Mouse (Mus musculus): ENCODE measurements around the gene Dolpp1. TPM values are rescaled to one million over a fixed set of nuclear protein-coding genes. Genes with fewer than 3 reads are reported as not detected.

Dolpp1 gene
- polyA plus RNA-seq, 1 experiment from 2014 or later, result 19.5 TPM

DNA sequence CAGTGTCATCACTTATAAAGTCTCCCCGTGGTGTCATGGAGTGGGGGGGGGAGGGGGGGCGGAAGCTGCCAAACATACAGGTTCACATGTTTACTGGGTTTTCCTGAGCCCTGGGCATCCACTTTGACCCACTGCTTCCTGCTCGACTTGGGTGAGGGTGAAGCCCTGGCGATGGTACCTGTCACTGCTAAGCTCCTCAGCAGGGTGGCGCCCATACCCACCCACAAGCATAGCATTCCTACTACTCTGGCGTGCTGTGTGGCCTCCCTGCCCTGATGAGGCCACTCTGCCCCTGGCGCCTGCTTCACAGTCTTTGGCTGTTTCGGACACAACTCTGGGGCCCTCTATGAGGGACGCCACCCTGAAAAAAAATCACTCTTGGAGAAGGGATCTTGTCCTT is 35.1 kb upstream of the Dolpp1 start:
- Histone ChIP-seq H3K9me3 (replicated peaks; ENCODE audit: control insufficient read depth, low read length) (no peaks in the 10 kb centered on the region), H3K9ac (ENCODE audit: low read depth, low read length) (no peak overlapping the region), H3K27ac (ENCODE audit: low read depth, low read length) (peak overlapping the region; percentile 24), H3K4me2 (peak overlapping the region; percentile 95), H3K4me1 (ENCODE audit: control insufficient read depth, insufficient read depth, low read length) (peaks cover 36% of the 10 kb centered on the region), H3K4me3 (ENCODE audit: low read depth, low read length) (peak overlapping the region; percentile 16; the same call in 1 of the 2 replicates), H3K36me3 (ENCODE audit: control insufficient read depth, insufficient read depth, low read length) (peaks cover 6% of the 10 kb centered on the region; the same call in 1 of the 2 replicates), H3K27me3 (ENCODE audit: control insufficient read depth, insufficient read depth, low read length) (no peaks in the 10 kb centered on the region)
- WGBS (ENCODE audit: insufficient replicate concordance), result 55% methylated on average over 9 of the region's 9 CpGs
- no peak for ATAC-seq (replicated peaks; ENCODE audit: insufficient number of reproducible peaks, low FRiP score, low TSS enrichment)

DNA sequence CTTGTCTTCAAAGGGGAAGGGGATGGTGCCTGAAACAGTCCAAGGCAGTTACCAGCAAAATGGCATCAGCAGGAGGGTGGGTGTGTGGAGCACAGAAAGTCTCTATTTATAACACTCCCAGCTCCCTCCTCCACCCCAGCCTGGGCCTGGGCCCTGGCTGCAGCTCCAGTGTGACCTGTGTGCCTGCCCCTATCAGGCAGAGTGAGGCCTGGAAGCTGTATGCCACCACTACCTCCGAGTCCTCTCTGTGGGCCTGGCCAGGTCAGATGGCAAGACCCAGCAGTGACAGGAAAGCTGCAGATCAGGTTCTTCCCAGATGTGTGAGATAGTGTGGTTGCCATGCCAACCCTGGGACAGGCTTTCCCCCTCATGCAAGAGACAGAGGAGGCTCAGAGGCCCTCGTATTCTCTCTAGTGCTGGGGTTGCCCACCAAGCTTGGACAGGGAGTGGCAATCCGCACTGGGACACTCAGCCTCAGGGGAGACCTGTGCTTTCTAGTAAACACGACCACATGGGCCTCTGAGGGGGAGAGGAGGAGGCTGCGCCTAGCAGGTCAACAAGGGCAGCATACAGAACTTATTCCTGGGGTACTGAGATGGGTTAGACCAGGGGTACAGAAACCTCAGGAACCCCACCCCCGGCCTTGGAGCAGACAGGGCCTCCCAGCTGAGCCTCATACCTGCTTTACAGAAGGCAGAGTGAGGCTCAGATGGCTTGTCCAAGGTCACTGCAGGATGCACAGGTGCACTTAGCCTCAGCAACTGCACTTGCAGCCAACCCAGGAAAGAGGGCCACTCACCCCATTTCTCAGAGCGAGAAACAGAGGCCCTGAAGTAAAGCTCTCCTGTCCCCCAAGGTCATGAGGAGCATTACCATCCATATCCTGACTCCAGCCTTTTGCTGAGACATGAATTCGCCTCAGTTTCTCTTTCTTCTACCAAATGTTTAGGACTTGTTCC is 34.2 kb upstream of the Dolpp1 start:
- H3K9ac ChIP-seq (ENCODE audit: low read depth, low read length), result peak overlapping the region; percentile 85
- peaks cover 36% of the 10 kb centered on the region for H3K4me1 ChIP-seq (ENCODE audit: control insufficient read depth, insufficient read depth, low read length)
- no peaks in the 10 kb centered on the region; the same call in 1 of the 2 replicates for H3K9me3 ChIP-seq (replicated peaks; ENCODE audit: control insufficient read depth, low read length)
- H3K4me3 ChIP-seq (ENCODE audit: low read depth, low read length), result peak overlapping the region; percentile 89
- H3K27ac ChIP-seq (ENCODE audit: low read depth, low read length), result peak overlapping the region; percentile 24
- 48% methylated on average over 8 of the region's 8 CpGs for WGBS (ENCODE audit: insufficient replicate concordance)
- peak overlapping the region; percentile 95 for H3K4me2 ChIP-seq
- peaks cover 6% of the 10 kb centered on the region; the same call in 1 of the 2 replicates for H3K36me3 ChIP-seq (ENCODE audit: control insufficient read depth, insufficient read depth, low read length)
- no peak for ATAC-seq (replicated peaks; ENCODE audit: insufficient number of reproducible peaks, low FRiP score, low TSS enrichment)
- H3K27me3 ChIP-seq (ENCODE audit: control insufficient read depth, insufficient read depth, low read length), result no peaks in the 10 kb centered on the region

DNA sequence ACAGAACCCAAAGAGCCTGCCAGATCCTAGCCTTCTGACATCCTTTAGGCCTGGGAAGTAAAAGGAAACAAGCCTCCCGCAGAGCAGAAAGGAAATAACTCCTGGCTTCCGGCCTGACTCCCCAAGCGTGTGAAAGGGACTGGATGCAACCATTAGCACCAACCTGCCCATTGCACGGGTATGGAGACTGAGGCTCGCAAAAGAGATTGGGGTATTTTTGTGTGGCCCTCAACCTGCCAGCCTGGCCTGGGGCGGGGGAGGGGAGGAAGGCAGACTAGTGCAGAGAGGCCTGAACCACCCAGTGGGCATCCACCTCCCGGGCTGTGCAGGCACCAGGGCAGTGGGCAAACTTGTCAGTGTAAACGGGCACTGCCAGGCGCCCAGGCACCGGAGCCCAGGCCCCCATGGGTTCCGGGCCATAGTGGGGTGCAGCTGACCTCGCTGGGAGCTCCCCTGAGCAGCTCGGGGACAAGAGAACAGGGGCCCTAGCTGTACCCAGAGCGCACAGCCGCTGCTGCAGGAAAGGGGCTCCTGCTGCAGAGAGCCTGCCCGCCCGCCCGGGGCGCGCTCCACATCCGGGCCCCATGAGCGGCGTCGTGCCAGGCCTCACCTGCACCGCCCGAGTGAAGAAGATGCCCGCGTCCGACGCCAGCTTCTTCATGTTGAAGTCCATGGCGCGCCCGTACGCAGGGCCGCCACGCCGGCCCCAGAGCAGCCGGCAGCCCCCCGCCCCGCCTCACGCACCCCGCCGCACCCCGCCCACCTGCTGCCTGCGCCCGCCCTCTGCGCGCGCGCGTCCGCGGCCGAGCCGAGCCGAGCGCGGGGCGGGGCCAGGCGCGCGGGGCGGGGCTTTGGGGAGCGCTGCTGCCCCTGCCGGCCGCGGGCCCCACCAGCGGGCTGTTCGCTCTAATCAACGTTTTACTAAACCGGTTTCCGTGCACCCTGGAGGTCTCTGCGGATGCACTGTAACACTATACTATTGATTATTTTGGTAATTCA is 33.2 kb upstream of the Dolpp1 start, which contains the start of gene Sh3glb2:
Gene Sh3glb2 (minus strand): TSS at position 805 of the 999 bp plus-strand sequence.
- H3K4me2 ChIP-seq, result peak within 1 kb of the TSS; percentile 95
- peak within 1 kb of the TSS; percentile 24 for H3K27ac ChIP-seq (ENCODE audit: low read depth, low read length)
- WGBS (ENCODE audit: insufficient replicate concordance), result 3% methylated on average over 51 of the region's 73 CpGs
- H3K4me1 ChIP-seq (ENCODE audit: control insufficient read depth, insufficient read depth, low read length), result peaks cover 36% of the 10 kb centered on the region
- H3K36me3 ChIP-seq (ENCODE audit: control insufficient read depth, insufficient read depth, low read length), result peaks cover 1% of the 10 kb centered on the region; the same call in 1 of the 2 replicates
- no peaks in the 10 kb centered on the region; the same call in 1 of the 2 replicates for H3K9me3 ChIP-seq (replicated peaks; ENCODE audit: control insufficient read depth, low read length)
- ATAC-seq (replicated peaks; ENCODE audit: insufficient number of reproducible peaks, low FRiP score, low TSS enrichment), result peak; percentile 70
- no peaks in the 10 kb centered on the region for H3K27me3 ChIP-seq (ENCODE audit: control insufficient read depth, insufficient read depth, low read length)
- H3K9ac ChIP-seq (ENCODE audit: low read depth, low read length), result peak within 1 kb of the TSS; percentile 85
- H3K4me3 ChIP-seq (ENCODE audit: low read depth, low read length), result peak within 1 kb of the TSS; percentile 89

DNA sequence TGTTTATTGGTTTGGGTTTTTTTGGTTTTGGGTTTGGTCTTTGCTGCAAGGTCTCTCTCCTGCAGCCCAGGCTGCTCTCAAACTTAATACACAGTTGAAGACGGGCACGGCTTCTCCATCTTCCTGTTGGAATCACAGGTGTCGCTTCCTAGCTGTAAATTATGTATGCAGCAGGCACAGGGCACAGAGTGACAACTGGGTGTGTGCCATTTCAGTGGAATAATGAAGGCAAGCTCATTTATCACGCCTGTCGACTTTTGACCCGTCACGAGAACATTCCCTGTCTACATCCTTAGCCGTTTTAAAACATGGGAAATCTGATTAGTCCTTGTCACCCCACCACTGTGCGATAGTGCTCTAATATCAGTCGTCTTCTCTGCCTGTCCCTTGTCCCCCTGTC is 31.4 kb upstream of the Dolpp1 start:
- Histone ChIP-seq H3K27ac (ENCODE audit: low read depth, low read length) (no peak overlapping the region), H3K4me1 (ENCODE audit: control insufficient read depth, insufficient read depth, low read length) (peaks cover 41% of the 10 kb centered on the region), H3K4me3 (ENCODE audit: low read depth, low read length) (no peak overlapping the region), H3K36me3 (ENCODE audit: control insufficient read depth, insufficient read depth, low read length) (no peaks in the 10 kb centered on the region), H3K9ac (ENCODE audit: low read depth, low read length) (no peak overlapping the region), H3K4me2 (no peak overlapping the region), H3K27me3 (ENCODE audit: control insufficient read depth, insufficient read depth, low read length) (no peaks in the 10 kb centered on the region), H3K9me3 (replicated peaks; ENCODE audit: control insufficient read depth, low read length) (no peaks in the 10 kb centered on the region; the same call in 1 of the 2 replicates)
- 76% methylated on average over 10 of the region's 10 CpGs for WGBS (ENCODE audit: insufficient replicate concordance)
- no peak for ATAC-seq (replicated peaks; ENCODE audit: insufficient number of reproducible peaks, low FRiP score, low TSS enrichment)

DNA sequence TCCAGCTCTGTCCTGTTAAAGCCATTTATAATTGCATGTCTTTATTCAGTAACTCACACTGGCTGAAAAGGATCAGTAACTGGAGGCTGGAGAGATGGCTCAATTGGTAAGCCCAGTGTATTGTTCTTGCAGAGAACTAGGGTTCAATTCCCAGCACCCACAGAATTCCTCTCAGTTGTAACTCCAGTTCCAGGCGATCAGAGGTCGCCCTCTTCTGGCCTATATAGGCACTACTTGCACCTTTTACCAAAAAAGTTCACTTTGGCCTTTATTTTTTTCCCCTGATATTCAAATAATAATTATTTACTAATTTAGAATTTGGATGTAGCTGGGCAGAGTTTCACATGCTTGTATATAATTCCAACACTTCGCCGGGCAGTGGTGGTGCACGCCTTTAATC is 29.2 kb upstream of the Dolpp1 start:
- WGBS (ENCODE audit: insufficient replicate concordance), result 71% methylated on average over 5 of the region's 5 CpGs
- no peak overlapping the region for H3K4me3 ChIP-seq (ENCODE audit: low read depth, low read length)
- no peak overlapping the region for H3K9ac ChIP-seq (ENCODE audit: low read depth, low read length)

DNA sequence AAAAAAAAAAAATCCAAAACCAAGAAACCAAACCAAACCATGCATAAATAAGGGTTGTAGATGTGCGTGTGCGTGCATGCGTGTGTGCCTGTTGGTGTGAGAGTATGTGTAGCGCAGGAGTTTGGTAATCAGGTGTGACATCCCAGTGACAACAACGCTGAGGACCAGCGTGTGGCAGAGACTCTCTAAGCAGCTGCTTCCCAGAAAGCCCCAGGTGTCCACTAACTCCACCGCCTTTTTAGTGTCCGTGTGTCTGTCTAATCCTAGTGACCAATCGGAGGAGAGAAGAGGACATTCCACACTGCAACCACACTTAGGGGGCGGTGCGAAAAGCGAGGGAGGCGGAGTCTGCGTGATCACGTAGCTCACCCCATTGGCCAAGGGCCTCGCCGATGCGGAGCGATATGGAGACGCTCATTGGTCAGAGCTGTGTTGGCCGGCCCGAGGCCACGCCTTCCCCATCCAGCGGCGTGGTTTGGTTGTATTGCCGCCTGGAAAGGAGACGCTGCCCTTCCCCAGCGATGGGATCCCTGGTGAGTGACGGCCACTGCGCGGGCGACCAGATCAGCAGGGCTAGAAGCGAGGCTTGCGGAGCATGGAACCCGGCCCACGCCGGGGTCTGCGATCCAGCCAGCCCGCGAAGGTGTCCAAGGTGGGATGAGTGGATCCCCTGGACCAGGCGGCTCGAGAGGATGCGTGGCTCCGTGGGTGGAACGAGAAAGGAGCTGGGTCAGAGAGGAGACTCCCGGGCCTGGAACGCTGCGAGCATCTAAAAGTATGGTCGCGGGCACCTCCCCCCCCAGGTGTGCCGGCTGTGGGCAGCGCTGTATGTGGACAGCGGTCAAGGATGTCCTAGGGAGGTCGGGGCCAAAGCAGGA is 28.0 kb upstream of the Dolpp1 start, which contains the start of gene Miga2:
Gene Miga2 (plus strand): TSS at position 461 of the 878 bp plus-strand sequence.
- H3K4me3 ChIP-seq (ENCODE audit: low read depth, low read length), result peak within 1 kb of the TSS; percentile 98
- peak; percentile 98 for ATAC-seq (replicated peaks; ENCODE audit: insufficient number of reproducible peaks, low FRiP score, low TSS enrichment)
- H3K36me3 ChIP-seq (ENCODE audit: control insufficient read depth, insufficient read depth, low read length), result peaks cover 12% of the 10 kb centered on the region
- H3K9me3 ChIP-seq (replicated peaks; ENCODE audit: control insufficient read depth, low read length), result no peaks in the 10 kb centered on the region; the same call in 1 of the 2 replicates
- no peaks in the 10 kb centered on the region for H3K27me3 ChIP-seq (ENCODE audit: control insufficient read depth, insufficient read depth, low read length)
- peak within 1 kb of the TSS; percentile 87 for H3K27ac ChIP-seq (ENCODE audit: low read depth, low read length)
- H3K4me1 ChIP-seq (ENCODE audit: control insufficient read depth, insufficient read depth, low read length), result peaks cover 15% of the 10 kb centered on the region
- WGBS (ENCODE audit: insufficient replicate concordance), result under 1% methylated on average over 54 of the region's 54 CpGs
- peak within 1 kb of the TSS; percentile 85 for H3K4me2 ChIP-seq
- peak within 1 kb of the TSS; percentile 90 for H3K9ac ChIP-seq (ENCODE audit: low read depth, low read length)

More for the DNA sequence above, 29.2 kb upstream of the Dolpp1 start:
- Histone ChIP-seq H3K36me3 (ENCODE audit: control insufficient read depth, insufficient read depth, low read length) (peaks cover 9% of the 10 kb centered on the region), H3K4me1 (ENCODE audit: control insufficient read depth, insufficient read depth, low read length) (peaks cover 24% of the 10 kb centered on the region), H3K9me3 (replicated peaks; ENCODE audit: control insufficient read depth, low read length) (no peaks in the 10 kb centered on the region; the same call in 1 of the 2 replicates), H3K27me3 (ENCODE audit: control insufficient read depth, insufficient read depth, low read length) (no peaks in the 10 kb centered on the region), H3K4me2 (no peak overlapping the region), H3K27ac (ENCODE audit: low read depth, low read length) (no peak overlapping the region)
- ATAC-seq (replicated peaks; ENCODE audit: insufficient number of reproducible peaks, low FRiP score, low TSS enrichment), result no peak

DNA sequence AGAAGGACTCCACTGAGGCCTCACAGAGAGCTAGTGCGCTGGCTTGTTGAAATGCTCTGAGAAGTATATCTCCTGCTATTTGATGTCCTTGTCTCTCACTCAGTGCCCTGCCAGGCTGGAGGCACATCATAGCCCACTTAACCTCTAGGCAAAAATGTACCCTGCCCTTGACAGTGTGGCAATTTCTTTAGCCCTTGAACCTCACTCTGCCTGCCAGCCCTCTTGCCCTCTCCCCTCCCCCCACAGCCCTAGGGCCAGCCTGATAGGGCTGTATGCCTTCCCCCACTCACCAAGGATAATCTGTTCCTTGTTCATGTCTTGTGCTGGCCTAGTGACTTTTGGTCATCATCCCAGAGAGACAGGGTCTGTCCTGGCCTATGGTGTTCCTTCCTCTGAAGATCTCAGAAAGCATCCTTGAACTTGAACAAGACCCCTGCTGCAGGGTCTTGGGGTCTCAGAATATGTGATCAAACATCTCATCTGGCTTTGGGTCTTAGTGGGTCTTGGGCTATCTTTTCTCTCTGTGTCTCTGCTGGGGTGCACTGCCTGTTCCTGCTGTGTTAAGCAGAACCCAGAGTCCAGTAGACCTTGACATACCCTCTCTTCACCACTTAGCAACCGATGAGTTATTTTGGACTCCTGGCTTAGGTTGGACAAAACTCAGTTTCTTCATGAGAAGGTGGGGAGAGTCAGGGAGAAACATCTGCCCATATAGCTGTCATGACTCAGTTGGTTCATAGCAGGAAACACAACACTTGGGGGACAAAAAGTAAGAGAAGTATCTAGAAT is 26.6 kb upstream of the Dolpp1 start:
- Histone ChIP-seq H3K9me3 (replicated peaks; ENCODE audit: control insufficient read depth, low read length) (no peaks in the 10 kb centered on the region; the same call in 1 of the 2 replicates), H3K4me2 (peak overlapping the region; percentile 85), H3K4me3 (ENCODE audit: low read depth, low read length) (peak overlapping the region; percentile 98), H3K9ac (ENCODE audit: low read depth, low read length) (peak overlapping the region; percentile 90), H3K27me3 (ENCODE audit: control insufficient read depth, insufficient read depth, low read length) (no peaks in the 10 kb centered on the region), H3K27ac (ENCODE audit: low read depth, low read length) (no peak overlapping the region; the same call in 1 of the 2 replicates), H3K36me3 (ENCODE audit: control insufficient read depth, insufficient read depth, low read length) (peaks cover 26% of the 10 kb centered on the region), H3K4me1 (ENCODE audit: control insufficient read depth, insufficient read depth, low read length) (peaks cover 15% of the 10 kb centered on the region)
- ATAC-seq (replicated peaks; ENCODE audit: insufficient number of reproducible peaks, low FRiP score, low TSS enrichment), result no peak
- WGBS (ENCODE audit: insufficient replicate concordance), result 82% methylated on average over 2 of the region's 2 CpGs
